Mouse (Mus musculus) midbrain, embryonic 16.5 days (tissue): ENCODE data around the gene Trip12. TPM values are rescaled to one million over a fixed set of nuclear protein-coding genes. Genes with fewer than 3 reads are reported as not detected.
A peak's percentile ranks its signal among the peaks of the same experiment; 100 is the strongest.

Experiments used
- ATAC-seq: fragments of 200-750 bp; cut with Nextera tagmentation; 2 replicates; pipeline ENCODE4 v1.8.0; 2017; ENCODE audit warnings: moderate TSS enrichment
- H3K27ac ChIP-seq: fragments of 300-500 bp; sonication (generic); 2 replicates; pipeline ENCODE4 v1.5.1; 2014; ENCODE audit warnings: mild to moderate bottlenecking, low read length, mixed read lengths
- H3K27me3 ChIP-seq: fragments of 300-500 bp; sonication (generic); 2 replicates; pipeline ENCODE4 v1.6.1; 2014; ENCODE audit warnings: low read depth, low read length, mixed read lengths; ENCODE audit not compliant: control insufficient read depth, insufficient read depth
- H3K36me3 ChIP-seq: fragments of 300-500 bp; sonication (generic); 2 replicates; pipeline ENCODE4 v1.6.1; 2014; ENCODE audit warnings: mild to moderate bottlenecking, low read length, moderate library complexity, mixed read lengths; ENCODE audit not compliant: control insufficient read depth, insufficient read depth
- H3K4me1 ChIP-seq: fragments of 300-500 bp; sonication (generic); 2 replicates; pipeline ENCODE4 v1.6.1; 2014; ENCODE audit warnings: mild to moderate bottlenecking, low read length, mixed read lengths; ENCODE audit not compliant: control insufficient read depth, insufficient read depth
- H3K4me2 ChIP-seq: fragments of 300-500 bp; sonication (generic); 2 replicates; pipeline ENCODE4 v1.6.1; 2014; ENCODE audit warnings: mild to moderate bottlenecking, low read length, mixed read lengths
- H3K4me3 ChIP-seq: fragments of 300-500 bp; sonication (generic); 2 replicates; pipeline ENCODE4 v1.5.1; 2014; ENCODE audit warnings: low read depth, mild to moderate bottlenecking, low read length, moderate library complexity, mixed read lengths
- H3K9ac ChIP-seq: fragments of 300-500 bp; sonication (generic); 2 replicates; pipeline ENCODE4 v1.6.1; 2014; ENCODE audit warnings: low read depth, low read length, mixed read lengths
- H3K9me3 ChIP-seq: fragments of 300-500 bp; sonication (generic); replicated peaks from 2 replicates; pipeline ENCODE4 v1.6.1; 2014; ENCODE audit warnings: mild to moderate bottlenecking, low read length, mixed read lengths; ENCODE audit not compliant: control insufficient read depth, poor library complexity, severe bottlenecking
- WGBS: fragments of 180-500 bp; shearing (Covaris S2); extraction: QIAGEN DNeasy Blood & Tissue Kit; methylation state at CpG from one replicate; pipeline ENCODE4 v1.1.7; 2014; 5-methylcytosine and 5-hydroxymethylcytosine counted together
- polyA plus RNA-seq: library from polyadenylated mRNA; unstranded; fragments of >200 nt; fragmentation: Nextera tagmentation; extraction: Ambion mirVana; gene quantifications from 2 replicates; pipeline ENCODE4 v1.2.1, GENCODE M21; 2015

Gene Trip12
- polyA plus RNA-seq, 1 experiment from 2014 or later: 44.4 TPM

GRCm38 (mm10) chr1:84838621-84839151 lies 1.6 kb downstream of the Trip12 start:
- Histone ChIP-seq H3K4me1 (peaks cover 26% of the 10 kb centered on the region), H3K9ac (peak overlapping the region; percentile 96), H3K27ac (peak overlapping the region; percentile 95), H3K4me3 (peak overlapping the region; percentile 96), H3K27me3 (no peaks in the 10 kb centered on the region), H3K9me3 (no peaks in the 10 kb centered on the region), H3K36me3 (peaks cover 3% of the 10 kb centered on the region; the same call in 1 of the 2 replicates), H3K4me2 (peak overlapping the region; percentile 71)
- ATAC-seq: peak; percentile 76
- under 1% methylated on average over 36 of the region's 44 CpGs for WGBS

- Histone ChIP-seq H3K9me3 (no peaks in the 10 kb centered on the region), H3K36me3 (peaks cover 3% of the 10 kb centered on the region; the same call in 1 of the 2 replicates), H3K9ac (peak overlapping the region; percentile 96), H3K27me3 (no peaks in the 10 kb centered on the region), H3K4me2 (peak overlapping the region; percentile 71), H3K4me1 (peaks cover 26% of the 10 kb centered on the region), H3K4me3 (peak overlapping the region; percentile 96), H3K27ac (peak overlapping the region; percentile 95)
- peak; percentile 19; the same call in 1 of the 2 replicates for ATAC-seq
- 0% methylated on average over 18 of the region's 22 CpGs for WGBS
These were observed 2.2 kb downstream of the Trip12 start for GRCm38 (mm10) chr1:84838156-84838555.

- no peaks in the 10 kb centered on the region for H3K36me3 ChIP-seq
- 9% methylated on average over 20 of the region's 20 CpGs for WGBS
- H3K4me2 ChIP-seq: peak overlapping the region; percentile 71
- no peak for ATAC-seq
- H3K27me3 ChIP-seq: no peaks in the 10 kb centered on the region
- H3K9me3 ChIP-seq: no peaks in the 10 kb centered on the region
- H3K9ac ChIP-seq: peak overlapping the region; percentile 96
- H3K27ac ChIP-seq: no peak overlapping the region
- peaks cover 26% of the 10 kb centered on the region for H3K4me1 ChIP-seq
- H3K4me3 ChIP-seq: peak overlapping the region; percentile 96
These were observed 2.7 kb downstream of the Trip12 start for GRCm38 (mm10) chr1:84837523-84838145.

- Histone ChIP-seq H3K9me3 (no peaks in the 10 kb centered on the region), H3K27ac (no peak overlapping the region)
- 92% methylated on average over 2 of the region's 2 CpGs for WGBS
These were observed 15.2 kb downstream of the Trip12 start for GRCm38 (mm10) chr1:84825091-84825490.

GRCm38 (mm10) chr1:84817596-84817995 lies 22.7 kb downstream of the Trip12 start:
- no peaks in the 10 kb centered on the region for H3K9me3 ChIP-seq
- H3K27ac ChIP-seq: no peak overlapping the region
- no peak overlapping the region for H3K9ac ChIP-seq
- H3K4me2 ChIP-seq: no peak overlapping the region
- no peaks in the 10 kb centered on the region for H3K4me1 ChIP-seq
- no peaks in the 10 kb centered on the region for H3K27me3 ChIP-seq
- peaks cover 2% of the 10 kb centered on the region; the same call in 1 of the 2 replicates for H3K36me3 ChIP-seq
- H3K4me3 ChIP-seq: no peak overlapping the region
- WGBS: 98% methylated on average over 1 of the region's 1 CpGs
- no peak for ATAC-seq

More at GRCm38 (mm10) chr1:84825091-84825490, 15.2 kb downstream of the Trip12 start:
- no peak for ATAC-seq
- no peak overlapping the region for H3K4me3 ChIP-seq
- H3K4me1 ChIP-seq: no peaks in the 10 kb centered on the region
- no peaks in the 10 kb centered on the region for H3K36me3 ChIP-seq
- H3K27me3 ChIP-seq: no peaks in the 10 kb centered on the region
- H3K4me2 ChIP-seq: no peak overlapping the region
- H3K9ac ChIP-seq: no peak overlapping the region

GRCm38 (mm10) chr1:84803788-84804187 lies 36.5 kb downstream of the Trip12 start:
- Histone ChIP-seq H3K4me2 (no peak overlapping the region), H3K9me3 (no peaks in the 10 kb centered on the region), H3K36me3 (no peaks in the 10 kb centered on the region), H3K27ac (no peak overlapping the region), H3K9ac (no peak overlapping the region), H3K4me3 (no peak overlapping the region), H3K4me1 (no peaks in the 10 kb centered on the region), H3K27me3 (no peaks in the 10 kb centered on the region)
- WGBS: 82% methylated on average over 1 of the region's 1 CpGs
- ATAC-seq: no peak

- H3K4me3 ChIP-seq: no peak overlapping the region
- H3K36me3 ChIP-seq: no peaks in the 10 kb centered on the region
- H3K9me3 ChIP-seq: no peaks in the 10 kb centered on the region
- H3K4me2 ChIP-seq: no peak overlapping the region
- ATAC-seq: no peak
- no peaks in the 10 kb centered on the region for H3K27me3 ChIP-seq
- H3K27ac ChIP-seq: no peak overlapping the region
- no peaks in the 10 kb centered on the region for H3K4me1 ChIP-seq
- no peak overlapping the region for H3K9ac ChIP-seq
These were observed 41.1 kb downstream of the Trip12 start for GRCm38 (mm10) chr1:84799166-84799565.

GRCm38 (mm10) chr1:84795335-84795734 lies 45.0 kb downstream of the Trip12 start:
- no peak overlapping the region for H3K4me3 ChIP-seq
- no peak overlapping the region for H3K9ac ChIP-seq
- H3K4me1 ChIP-seq: no peaks in the 10 kb centered on the region
- H3K36me3 ChIP-seq: 0 out of 2 replicates have a peak, but pooled peaks cover 9% of the 10 kb centered on the region
- no peak overlapping the region for H3K4me2 ChIP-seq
- no peak for ATAC-seq
- 94% methylated on average over 7 of the region's 7 CpGs for WGBS
- no peak overlapping the region for H3K27ac ChIP-seq
- no peaks in the 10 kb centered on the region for H3K9me3 ChIP-seq
- H3K27me3 ChIP-seq: no peaks in the 10 kb centered on the region

- ATAC-seq: no peak
- no peaks in the 10 kb centered on the region for H3K9me3 ChIP-seq
- 93% methylated on average over 2 of the region's 2 CpGs for WGBS
- H3K4me1 ChIP-seq: no peaks in the 10 kb centered on the region
- no peak overlapping the region for H3K9ac ChIP-seq
- H3K4me3 ChIP-seq: no peak overlapping the region
- 0 out of 2 replicates have a peak, but pooled peaks cover 12% of the 10 kb centered on the region for H3K36me3 ChIP-seq
- H3K27ac ChIP-seq: no peak overlapping the region
- H3K4me2 ChIP-seq: no peak overlapping the region
- no peaks in the 10 kb centered on the region for H3K27me3 ChIP-seq
These were observed 48.9 kb downstream of the Trip12 start for GRCm38 (mm10) chr1:84791393-84791792.
